Mouse (Mus musculus) thymus, postnatal 4 days (tissue): ENCODE measurements around the gene Isg20l2.
A peak's percentile ranks its signal among the peaks of the same experiment; 100 is the strongest.

Experiments
- DNase-seq: peaks from one replicate; pipeline ENCODE4 v3.0.0; 2021

Isg20l2 gene

DNA sequence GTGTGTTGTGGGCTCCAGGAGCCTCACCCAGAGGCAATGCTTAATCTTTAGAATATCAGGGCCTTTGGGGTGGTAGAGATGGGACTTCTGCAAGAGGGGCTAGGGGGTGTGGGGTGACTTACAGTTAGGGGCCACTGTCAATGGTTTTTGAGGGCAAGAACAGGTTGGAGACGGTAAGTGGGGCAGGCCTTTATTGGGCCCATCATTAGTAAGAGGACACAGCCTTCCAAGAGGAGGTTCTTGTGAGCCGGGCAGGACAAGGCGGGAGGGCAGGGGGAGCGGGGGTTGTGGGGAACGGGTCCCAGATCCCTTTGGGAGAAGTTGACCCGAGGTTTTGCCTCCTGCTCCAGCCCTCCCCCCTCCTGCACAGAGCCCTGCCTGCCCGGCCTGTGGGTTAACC is 16.6 kb upstream of the Isg20l2 start:
- DNase-seq = no peak

DNA sequence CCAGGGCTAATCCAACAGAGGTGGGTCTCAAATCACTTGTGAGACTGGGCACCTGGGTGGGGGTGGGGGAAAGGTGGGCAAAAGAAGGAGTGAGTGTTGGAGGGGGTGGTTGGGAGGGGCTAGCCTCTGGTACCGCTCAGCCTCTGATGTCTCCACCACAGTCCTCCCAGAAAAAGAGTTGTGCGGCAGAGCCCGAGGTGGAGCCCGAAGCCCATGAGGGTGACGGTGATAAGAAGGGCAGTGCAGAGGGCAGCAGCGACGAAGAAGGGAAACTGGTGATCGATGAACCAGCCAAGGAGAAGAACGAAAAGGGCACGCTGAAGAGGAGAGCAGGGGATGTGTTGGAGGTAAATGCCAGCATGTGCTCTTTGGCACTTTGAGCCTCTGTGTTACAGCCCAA is 16.2 kb upstream of the Isg20l2 start:
- DNase-seq = no peak

GRCm38 (mm10) chr3:87916990-87917389 is 13.1 kb upstream of the Isg20l2 start:
- no peak for DNase-seq

DNA sequence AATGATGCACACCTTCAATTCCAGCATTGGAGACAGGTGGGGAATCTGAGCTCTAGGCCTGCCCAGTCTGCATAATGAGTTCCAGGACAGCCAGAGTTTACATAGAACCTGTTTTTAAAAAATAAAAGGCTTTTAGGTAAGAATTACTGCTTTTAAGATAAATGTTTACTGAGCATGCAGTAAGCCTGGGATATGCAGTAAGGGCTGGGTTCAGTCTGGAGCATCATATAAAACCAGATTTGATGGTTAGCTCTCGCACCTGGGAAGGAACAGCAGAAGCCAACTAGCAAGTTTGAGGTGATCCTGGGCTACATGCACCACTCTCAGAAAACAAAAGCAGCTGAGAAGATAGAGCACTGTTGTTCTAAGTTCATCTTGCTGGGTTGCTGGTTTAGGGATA is 11.6 kb upstream of the Isg20l2 start:
- DNase-seq = no peak

- DNase-seq = peak; percentile 61
Observed at GRCm38 (mm10) chr3:87919336-87920108, 10.6 kb upstream of the Isg20l2 start, which contains the start of gene Mrpl24. TSS of gene Mrpl24 (plus strand) at chr3:87919506.

DNA sequence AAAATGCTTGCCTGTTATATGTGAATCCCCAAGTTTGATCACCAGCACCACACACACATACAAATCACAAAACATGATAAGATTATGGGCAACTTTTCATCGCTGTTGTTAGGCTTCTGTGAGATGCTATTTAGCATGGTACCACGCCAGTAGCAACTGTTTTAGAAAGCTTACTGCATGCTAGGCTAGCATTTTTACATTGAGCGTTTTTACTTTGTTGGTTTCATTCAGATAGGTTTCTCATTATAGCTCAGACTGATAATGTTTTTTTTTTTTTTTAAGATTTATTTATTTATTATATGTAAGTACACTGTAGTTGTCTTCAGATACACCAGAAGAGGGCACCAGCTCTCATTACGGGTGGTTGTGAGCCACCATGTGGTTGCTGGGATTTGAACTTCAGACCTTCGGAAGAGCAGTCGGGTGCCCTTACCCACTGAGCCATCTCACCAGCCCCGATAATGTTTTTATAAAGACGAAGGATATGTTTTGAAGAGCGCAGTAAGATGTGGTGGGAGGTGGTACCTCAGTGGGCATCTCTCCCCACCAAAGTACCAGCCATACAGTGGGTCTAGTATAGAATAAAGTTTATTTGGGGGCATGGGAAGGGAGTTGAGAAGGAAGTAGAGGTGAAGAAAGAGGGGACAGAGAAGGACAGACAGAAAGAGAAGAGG is 9.7 kb upstream of the Isg20l2 start:
- DNase-seq = no peak

- DNase-seq = no peak
Observed at GRCm38 (mm10) chr3:87924996-87925395, 5.1 kb upstream of the Isg20l2 start.

DNA sequence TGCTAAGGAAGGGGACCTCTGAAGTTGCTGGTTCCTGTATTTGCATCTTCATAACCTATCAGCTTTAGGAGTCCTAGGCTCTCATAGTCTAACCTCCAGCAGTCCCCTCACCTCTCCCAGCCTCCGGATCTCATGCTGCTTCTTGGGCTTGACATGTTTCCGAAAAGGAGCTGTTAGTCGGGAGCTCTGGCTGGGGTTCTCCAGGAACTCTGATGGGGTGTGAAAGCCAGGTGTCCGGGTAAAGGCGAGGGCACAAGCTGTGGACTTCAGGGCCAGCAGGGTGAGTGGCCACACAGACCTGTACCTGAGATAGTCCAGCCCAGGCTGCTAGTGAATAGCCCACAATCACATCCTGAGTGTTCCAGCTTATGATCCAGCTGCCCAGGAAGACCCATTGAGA is 2.7 kb upstream of the Isg20l2 start:
- DNase-seq = no peak

DNA sequence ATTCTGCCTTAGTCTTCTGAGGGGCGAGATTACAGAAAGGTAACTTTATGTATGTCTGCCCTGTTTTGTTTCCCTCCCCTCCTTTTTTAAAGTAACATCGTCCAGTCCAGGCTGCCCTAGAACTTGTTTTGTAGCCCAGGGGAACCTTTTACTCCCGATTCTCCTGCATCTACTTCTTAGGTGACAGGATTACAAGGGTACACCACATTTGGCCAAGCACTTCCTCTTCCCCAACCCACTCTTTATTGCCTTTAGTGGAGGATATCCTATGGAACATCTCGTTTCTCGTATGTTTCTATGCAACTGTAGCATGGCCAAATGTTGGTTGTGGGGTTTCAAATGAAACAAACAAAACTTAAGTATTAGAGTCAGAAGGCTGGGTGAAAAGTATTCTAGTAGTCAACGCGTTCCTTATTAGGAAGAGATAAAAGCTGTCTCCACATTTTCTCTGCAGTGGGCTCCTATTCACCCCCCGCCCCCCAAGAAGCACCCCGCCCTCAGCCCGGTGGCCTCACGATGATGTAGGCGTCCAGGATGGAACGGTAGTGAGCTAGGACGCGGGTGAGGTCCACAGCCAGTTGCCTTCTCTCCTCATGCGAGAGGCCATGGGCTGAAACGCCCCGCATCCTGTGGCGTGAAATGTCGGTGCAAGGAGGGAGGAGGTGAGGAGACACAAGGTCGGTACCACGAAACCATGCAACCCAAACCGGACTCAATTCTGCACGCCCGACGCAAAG is 605 bp upstream of the Isg20l2 start:
- no peak for DNase-seq

DNA sequence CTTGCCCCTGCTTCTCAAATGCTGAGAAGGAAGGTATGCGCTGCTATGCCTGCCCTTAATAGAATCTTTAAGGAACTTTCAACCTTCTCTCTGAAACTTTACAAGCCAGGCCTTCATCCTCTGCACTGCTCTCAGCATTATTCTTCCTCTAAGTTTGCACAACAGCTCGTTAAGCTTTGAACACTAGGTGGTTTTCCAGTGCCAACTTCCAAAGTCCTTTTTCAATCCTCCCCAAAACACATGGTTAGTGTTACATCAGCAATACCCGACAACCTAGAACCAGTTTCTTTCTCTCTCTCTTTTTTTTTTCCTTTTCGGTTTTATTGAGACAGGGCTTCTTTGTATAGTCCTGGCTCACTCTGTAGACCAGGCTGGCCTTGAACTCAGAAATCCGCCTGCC is 3.9 kb downstream of the Isg20l2 start:
- DNase-seq = no peak

DNA sequence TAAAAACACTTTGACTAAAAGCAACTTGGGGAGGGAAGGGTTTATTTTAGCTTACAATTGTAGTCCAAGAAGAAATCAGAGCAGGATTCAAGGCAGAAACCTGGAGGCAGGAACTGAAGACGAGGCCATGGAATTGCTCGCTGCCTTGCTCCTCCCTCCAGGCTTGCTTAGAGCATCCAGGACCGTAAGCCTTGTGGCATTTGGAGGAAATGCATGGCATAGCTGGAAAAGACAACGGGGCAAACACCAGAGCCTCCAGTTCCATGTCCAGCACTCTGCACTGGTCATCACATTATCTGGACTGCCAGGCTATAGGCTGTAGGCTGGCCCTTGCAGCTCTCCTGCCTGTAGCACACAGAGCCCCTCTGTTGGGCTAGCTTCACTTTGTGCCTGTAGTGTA is 4.4 kb downstream of the Isg20l2 start:
- no peak for DNase-seq

DNA sequence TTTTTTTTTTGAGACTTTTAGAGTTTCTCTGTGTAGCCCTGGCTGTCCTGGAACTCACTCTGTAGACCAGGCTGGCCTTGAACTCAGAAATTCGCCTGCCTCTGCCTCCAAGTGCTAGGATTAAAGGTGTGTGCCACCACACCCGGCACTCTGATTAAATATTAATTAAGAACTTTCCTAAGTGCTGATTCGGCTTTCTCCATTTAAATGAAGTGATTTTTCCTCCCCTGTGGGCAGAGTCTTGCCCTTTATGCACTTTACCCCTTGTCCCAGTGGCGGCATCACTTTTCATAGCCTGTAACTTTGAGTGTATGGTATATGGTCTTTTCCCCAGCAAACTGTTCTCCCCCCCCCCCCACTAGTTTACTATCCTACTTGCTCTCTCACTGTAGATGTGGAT is 5.1 kb downstream of the Isg20l2 start:
- no peak for DNase-seq

GRCm38 (mm10) chr3:87935776-87936175 is 5.7 kb downstream of the Isg20l2 start:
- peak; percentile 90 for DNase-seq

DNA sequence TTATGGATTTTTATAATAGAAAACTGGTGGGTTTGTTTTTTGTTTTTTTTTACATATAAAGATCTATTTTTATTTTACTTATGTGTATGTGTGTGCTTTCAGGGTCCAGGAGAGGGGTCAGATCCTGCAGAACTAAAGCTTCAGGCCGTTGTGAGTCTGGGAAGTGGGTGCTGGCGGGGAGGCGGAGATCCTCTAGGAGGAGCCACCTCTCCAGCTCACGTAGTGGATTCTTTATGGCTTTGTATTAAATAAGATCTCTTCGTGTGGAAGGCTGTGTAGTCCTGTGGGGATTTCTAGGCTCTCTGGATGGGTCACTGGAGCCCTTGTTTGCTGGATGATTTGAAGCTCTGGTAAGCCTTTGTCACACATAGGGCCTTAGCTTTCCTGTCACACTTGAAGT is 10.5 kb downstream of the Isg20l2 start:
- DNase-seq = no peak

DNA sequence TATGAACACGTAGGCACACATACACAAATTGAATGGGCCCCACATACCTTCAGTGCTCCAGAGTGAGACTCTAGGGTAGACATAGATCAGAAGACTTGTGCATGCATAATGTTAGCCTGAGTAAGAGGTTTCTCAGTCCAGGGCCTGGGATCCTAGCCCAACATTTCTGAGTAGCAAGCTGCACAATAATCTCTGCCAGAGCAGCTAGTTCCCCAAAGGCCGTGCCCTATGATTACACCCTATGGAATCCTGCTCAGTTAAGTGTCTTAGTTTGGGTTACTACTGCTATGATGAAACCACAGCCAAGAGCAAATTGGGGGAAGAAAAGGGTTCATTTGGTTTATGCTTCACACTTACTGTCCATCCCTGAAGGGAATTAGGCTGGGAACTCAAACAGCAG is 12.4 kb downstream of the Isg20l2 start:
- DNase-seq = no peak

DNA sequence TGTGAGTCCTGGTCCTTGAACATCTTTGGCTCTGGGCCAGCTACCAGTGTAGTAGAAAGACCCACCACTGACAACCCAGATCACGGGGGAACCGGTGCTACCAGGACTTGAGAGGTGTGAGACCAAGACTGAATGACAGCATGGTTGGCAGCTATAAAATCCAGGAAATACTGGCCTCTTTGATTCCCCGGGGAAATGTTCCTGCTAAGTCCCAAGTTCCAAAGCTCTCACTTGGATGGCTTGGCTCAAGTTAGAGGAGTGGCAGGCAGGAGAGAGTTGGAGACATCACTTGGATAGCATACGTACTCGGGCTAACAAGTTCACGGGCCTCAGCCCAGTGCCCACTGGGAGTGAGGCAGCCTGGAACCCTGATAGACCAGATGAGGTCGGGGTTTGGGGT is 13.5 kb downstream of the Isg20l2 start:
- no peak for DNase-seq

- no peak for DNase-seq
Observed at GRCm38 (mm10) chr3:87944838-87945600, 14.9 kb downstream of the Isg20l2 start.

DNA sequence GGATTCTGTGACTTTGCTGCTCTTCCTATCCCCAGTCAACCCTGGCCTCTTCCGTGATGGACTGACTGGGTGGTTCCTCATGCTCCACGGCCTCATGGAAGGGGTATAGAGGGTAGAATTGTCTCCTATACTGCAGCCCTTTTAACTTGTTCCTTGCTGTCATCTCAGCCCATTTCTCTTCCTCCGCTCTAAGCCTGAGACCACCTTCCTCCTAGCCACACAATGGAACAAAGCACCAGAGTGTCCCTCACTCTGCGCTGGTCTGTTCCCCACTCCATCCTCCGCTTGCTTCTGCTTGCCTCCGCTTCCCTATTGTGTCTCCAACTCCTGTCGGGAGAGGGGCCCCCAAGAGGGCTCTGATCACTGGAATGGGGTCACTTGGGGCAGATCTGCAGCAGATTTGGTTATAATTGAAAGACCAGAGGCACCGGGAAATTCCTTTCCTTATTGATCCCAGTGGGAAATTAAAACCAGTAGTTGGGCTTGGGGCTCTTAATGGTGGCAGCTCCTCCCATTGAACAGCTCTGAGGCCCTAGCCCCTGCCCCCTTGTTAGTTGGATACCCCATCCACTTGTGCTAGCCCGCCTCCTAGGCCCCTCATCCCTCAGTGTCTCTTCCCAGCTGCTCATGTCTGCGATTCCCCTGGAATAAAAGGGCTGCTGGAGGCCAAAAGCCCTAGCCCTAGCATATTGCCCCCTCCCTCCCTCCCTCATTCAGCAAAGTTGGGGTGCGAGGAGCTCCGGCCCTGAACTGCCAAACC is 15.8 kb downstream of the Isg20l2 start:
- DNase-seq = no peak

GRCm38 (mm10) chr3:87946541-87946860 is 16.4 kb downstream of the Isg20l2 start:
- DNase-seq = no peak

DNA sequence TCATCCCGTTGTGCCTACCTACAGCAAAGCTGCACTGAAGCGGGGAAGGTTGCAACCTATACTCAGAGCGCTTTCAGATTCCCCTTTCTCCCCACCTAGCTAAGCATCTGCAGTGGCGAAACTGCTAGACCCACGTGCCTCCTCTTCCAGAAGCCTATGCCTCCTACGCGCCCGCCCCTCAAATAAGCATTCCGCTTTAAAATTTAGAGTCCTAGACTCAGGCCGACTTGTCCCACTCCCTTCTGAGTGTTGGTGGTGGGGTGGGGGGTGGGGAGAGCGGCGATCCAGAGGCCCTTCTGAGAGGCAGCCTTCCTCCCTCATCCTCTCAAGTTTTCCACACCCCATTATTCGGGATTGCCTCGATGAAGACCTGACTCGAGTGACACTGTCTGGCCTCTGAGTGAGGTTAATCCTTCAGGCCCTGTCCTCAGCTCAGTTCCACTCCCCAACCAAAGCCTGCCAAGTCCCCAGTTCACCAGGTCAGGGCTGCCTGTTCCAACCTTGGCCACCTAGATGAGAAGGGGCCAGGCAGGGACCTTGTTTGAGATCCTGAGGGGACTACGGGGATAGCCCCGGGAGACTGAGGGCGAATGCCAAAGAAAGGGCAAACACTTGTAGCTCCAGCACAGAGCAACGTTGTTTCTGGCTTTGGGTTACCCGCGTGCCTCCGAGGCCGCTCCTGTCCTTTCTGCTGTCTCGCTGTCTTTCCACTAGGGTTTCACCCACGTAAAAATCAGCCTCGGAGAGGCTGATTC is 17.1 kb downstream of the Isg20l2 start:
- no peak for DNase-seq

GRCm38 (mm10) chr3:87947811-87948199 is 17.7 kb downstream of the Isg20l2 start:
- DNase-seq = no peak
